Comparison of ENCODE assay signal across 11 mouse cellular contexts in genomic region chr12:11177408-11178394, GRCm38 (mm10). TPM values are rescaled to one million over a fixed set of nuclear protein-coding genes. Genes with fewer than 3 reads are reported as not detected.
DNase-seq lines count a peak whose midpoint lies in the region; ATAC-seq lines count a peak whose summit lies in the region.
"Had no signal": no experiment of that assay in that cellular context is flagged by ENCODE, and none has a peak within 500 bp of the region (broad histone marks: within the 10 kb centered on the region; RNA-seq: fewer than 3 reads in every experiment).

No protein-coding gene starts in this region.

- no peak overlapping the region for H3K4me2 ChIP-seq in hindbrain, embryonic 14.5 days (replicated peaks)
- H3K4me2 ChIP-seq in hindbrain, embryonic 16.5 days (ENCODE audit: low read length) = no peak overlapping the region
- H3K4me2 ChIP-seq in midbrain, embryonic 14.5 days (ENCODE audit: low read length) = no peak overlapping the region
- H3K4me2 ChIP-seq in neural tube, embryonic 15.5 days = peak overlapping the region; percentile 48
- H3K4me2 ChIP-seq: liver, embryonic 15.5 days had no signal

- H3K4me3 ChIP-seq in hindbrain, embryonic 14.5 days (replicated peaks; ENCODE audit: low read length) = no peak overlapping the region
- no peak overlapping the region for H3K4me3 ChIP-seq in hindbrain, embryonic 16.5 days (ENCODE audit: low read length)
- no peak overlapping the region for H3K4me3 ChIP-seq in midbrain, embryonic 14.5 days (replicated peaks; ENCODE audit: low read depth, low read length)
- no peak overlapping the region for H3K4me3 ChIP-seq in midbrain, embryonic 10.5 days
- no peak overlapping the region for H3K4me3 ChIP-seq in neural tube, embryonic 15.5 days (replicated peaks)
- H3K4me3 ChIP-seq: liver, embryonic 15.5 days had no signal

- H3K27ac ChIP-seq in hindbrain, embryonic 14.5 days = no peak overlapping the region
- no peak overlapping the region for H3K27ac ChIP-seq in hindbrain, embryonic 16.5 days (ENCODE audit: low read depth, low read length)
- H3K27ac ChIP-seq in midbrain, embryonic 14.5 days (replicated peaks; ENCODE audit: low read depth, low read length) = no peak overlapping the region
- H3K27ac ChIP-seq in midbrain, embryonic 10.5 days (replicated peaks) = no peak overlapping the region
- H3K27ac ChIP-seq in neural tube, embryonic 15.5 days (replicated peaks) = no peak overlapping the region
- H3K27ac ChIP-seq: liver, embryonic 15.5 days had no signal

- 0 out of 2 replicates have a peak, but pooled peaks have one; percentile 9 for ATAC-seq in hindbrain, embryonic 14.5 days (ENCODE audit: low FRiP score)
- no peak for ATAC-seq in hindbrain, embryonic 16.5 days
- no peak for ATAC-seq in midbrain, embryonic 14.5 days (ENCODE audit: low FRiP score, low TSS enrichment)
- ATAC-seq in neural tube, embryonic 15.5 days (ENCODE audit: low FRiP score) = 0 out of 2 replicates have a peak, but pooled peaks have one; percentile 18
- no peak for ATAC-seq in erythroblast, adult 5-6 weeks (replicated peaks; ENCODE audit: low FRiP score, poor library complexity, severe bottlenecking)

- peak; percentile 34 for DNase-seq in embryo, embryonic 10.5 days (ENCODE audit: low spot score)
- no peak for DNase-seq in embryo, embryonic 10 days (ENCODE audit: low spot score)
- DNase-seq in hindbrain, embryonic 14.5 days (ENCODE audit: low spot score) = no peak
- peak; percentile 9 for DNase-seq in midbrain, embryonic 14.5 days
- DNase-seq in midbrain, embryonic 10.5 days (ENCODE audit: low spot score) = no peak

- H3K9ac ChIP-seq in hindbrain, embryonic 14.5 days = no peak overlapping the region
- no peak overlapping the region for H3K9ac ChIP-seq in hindbrain, embryonic 16.5 days (ENCODE audit: low read depth, low read length)
- H3K9ac ChIP-seq in midbrain, embryonic 14.5 days (replicated peaks; ENCODE audit: low read length) = no peak overlapping the region
- no peak overlapping the region for H3K9ac ChIP-seq in neural tube, embryonic 15.5 days (replicated peaks)
- H3K9ac ChIP-seq: liver, embryonic 15.5 days had no signal

- H3K27me3 ChIP-seq in hindbrain, embryonic 14.5 days (ENCODE audit: control insufficient read depth, insufficient read depth, low read length) = no peaks in the 10 kb centered on the region
- H3K27me3 ChIP-seq in hindbrain, embryonic 16.5 days (replicated peaks; ENCODE audit: control insufficient read depth, insufficient read depth, low read length) = no peaks in the 10 kb centered on the region
- H3K27me3 ChIP-seq in midbrain, embryonic 14.5 days (ENCODE audit: control insufficient read depth, insufficient read depth, low read length) = no peaks in the 10 kb centered on the region
- H3K27me3 ChIP-seq in midbrain, embryonic 10.5 days (ENCODE audit: low read depth, poor library complexity, severe bottlenecking) = no peaks in the 10 kb centered on the region
- H3K27me3 ChIP-seq in neural tube, embryonic 15.5 days (replicated peaks) = peaks cover 4% of the 10 kb centered on the region; the same call in 1 of the 2 replicates
- H3K27me3 ChIP-seq: liver, embryonic 15.5 days had no signal

- H3K9me3 ChIP-seq in hindbrain, embryonic 14.5 days (ENCODE audit: control insufficient read depth, low read length) = no peaks in the 10 kb centered on the region
- no peaks in the 10 kb centered on the region for H3K9me3 ChIP-seq in hindbrain, embryonic 16.5 days (ENCODE audit: control insufficient read depth, low read length)
- no peaks in the 10 kb centered on the region for H3K9me3 ChIP-seq in midbrain, embryonic 14.5 days (ENCODE audit: control insufficient read depth, low read length)
- no peaks in the 10 kb centered on the region for H3K9me3 ChIP-seq in midbrain, embryonic 10.5 days (replicated peaks)
- H3K9me3 ChIP-seq in neural tube, embryonic 15.5 days (replicated peaks) = no peaks in the 10 kb centered on the region
- H3K9me3 ChIP-seq: liver, embryonic 15.5 days had no signal

- no peaks in the 10 kb centered on the region for H3K36me3 ChIP-seq in hindbrain, embryonic 14.5 days (replicated peaks; ENCODE audit: control insufficient read depth, insufficient read depth)
- no peaks in the 10 kb centered on the region for H3K36me3 ChIP-seq in hindbrain, embryonic 16.5 days (ENCODE audit: control insufficient read depth, insufficient read depth, low read length)
- H3K36me3 ChIP-seq in midbrain, embryonic 14.5 days (ENCODE audit: control insufficient read depth, insufficient read depth, low read length) = no peaks in the 10 kb centered on the region
- no peaks in the 10 kb centered on the region for H3K36me3 ChIP-seq in midbrain, embryonic 10.5 days
- H3K36me3 ChIP-seq in neural tube, embryonic 15.5 days = no peaks in the 10 kb centered on the region
- H3K36me3 ChIP-seq: liver, embryonic 15.5 days had no signal

- no peaks in the 10 kb centered on the region for H3K4me1 ChIP-seq in hindbrain, embryonic 14.5 days (replicated peaks; ENCODE audit: control insufficient read depth, insufficient read depth, low read length)
- no peaks in the 10 kb centered on the region; the same call in 1 of the 2 replicates for H3K4me1 ChIP-seq in hindbrain, embryonic 16.5 days (ENCODE audit: control insufficient read depth, insufficient read depth, low read depth, low read length)
- H3K4me1 ChIP-seq in midbrain, embryonic 14.5 days (ENCODE audit: control insufficient read depth, insufficient read depth, low read length) = no peaks in the 10 kb centered on the region
- no peaks in the 10 kb centered on the region for H3K4me1 ChIP-seq in midbrain, embryonic 10.5 days
- H3K4me1 ChIP-seq in neural tube, embryonic 15.5 days = peaks cover 5% of the 10 kb centered on the region
- H3K4me1 ChIP-seq: liver, embryonic 15.5 days had no signal

- WGBS in hindbrain, embryonic 14.5 days = 62% methylated on average over 5 of the region's 5 CpGs
- 53% methylated on average over 5 of the region's 5 CpGs for WGBS in hindbrain, embryonic 16.5 days
- WGBS in midbrain, embryonic 14.5 days = 60% methylated on average over 5 of the region's 5 CpGs
- 58% methylated on average over 5 of the region's 5 CpGs for WGBS in midbrain, embryonic 10.5 days
- 55% methylated on average over 5 of the region's 5 CpGs for WGBS in neural tube, embryonic 15.5 days

RNA-seq across cellular contexts. Expression of gene Kcns3, which starts 26.8 kb away (rescaled TPM):
- polyA plus RNA-seq in hindbrain, embryonic 14.5 days (2014; fragmentation: Nextera tagmentation; extraction: Ambion mirVana) = 1.2 and 1.3 TPM in 2 replicates
- polyA plus RNA-seq in hindbrain, embryonic 16.5 days (2015; fragmentation: Nextera tagmentation; extraction: Ambion mirVana) = 0.87 and 1.3 TPM in 2 replicates
- 0.18 and 0.46 TPM in 2 replicates for polyA plus RNA-seq in midbrain, embryonic 14.5 days (2014; fragmentation: Nextera tagmentation; extraction: Ambion mirVana)
- 0.26 and 0.39 TPM in 2 replicates for polyA plus RNA-seq in midbrain, embryonic 10.5 days (2016; fragmentation: Nextera tagmentation; extraction: Ambion mirVana)
- polyA plus RNA-seq in neural tube, embryonic 15.5 days (2015; fragmentation: Nextera tagmentation; extraction: Ambion mirVana) = 2.1 and 2.3 TPM in 2 replicates
- total RNA-seq in erythroblast, adult 5-6 weeks (2015; ENCODE audit: low replicate concordance) = not detected in 2 replicates
- not detected in 2 replicates for total RNA-seq in erythroblast, adult 5-6 weeks (2017; ENCODE audit: low replicate concordance)

RNA-seq across cellular contexts. Expression of gene Msgn1, which starts 31.1 kb away (rescaled TPM):
- not detected in 2 replicates for polyA plus RNA-seq in hindbrain, embryonic 14.5 days (2014; fragmentation: Nextera tagmentation; extraction: Ambion mirVana)
- not detected in 2 replicates for polyA plus RNA-seq in hindbrain, embryonic 16.5 days (2015; fragmentation: Nextera tagmentation; extraction: Ambion mirVana)
- not detected in 2 replicates for polyA plus RNA-seq in midbrain, embryonic 14.5 days (2014; fragmentation: Nextera tagmentation; extraction: Ambion mirVana)
- not detected in 2 replicates for polyA plus RNA-seq in midbrain, embryonic 10.5 days (2016; fragmentation: Nextera tagmentation; extraction: Ambion mirVana)
- polyA plus RNA-seq in neural tube, embryonic 15.5 days (2015; fragmentation: Nextera tagmentation; extraction: Ambion mirVana) = not detected in 2 replicates
- total RNA-seq in erythroblast, adult 5-6 weeks (2015; ENCODE audit: low replicate concordance) = not detected in 2 replicates
- not detected in 2 replicates for total RNA-seq in erythroblast, adult 5-6 weeks (2017; ENCODE audit: low replicate concordance)
- polyA plus RNA-seq: cerebellum, adult 2 months; frontal cortex, adult 2 months; liver, embryonic 15.5 days had no signal

Comparison
In these comparisons a context has a peak if more than half of its experiments do, and no peak if none do; other contexts are left out.
1. DNase-seq: peak in embryo, embryonic 10.5 days (single experiment) and midbrain, embryonic 14.5 days (single experiment); none in embryo, embryonic 10 days (single experiment), hindbrain, embryonic 14.5 days (single experiment) and midbrain, embryonic 10.5 days (single experiment).
2. ATAC-seq: peak in hindbrain, embryonic 14.5 days (single experiment) and neural tube, embryonic 15.5 days (single experiment); none in hindbrain, embryonic 16.5 days (single experiment), midbrain, embryonic 14.5 days (single experiment) and erythroblast, adult 5-6 weeks (single experiment).